Mouse (Mus musculus) layer of hippocampus, adult 11-12 months (tissue): ENCODE data around the gene Glmn.

Experiments used
- DNase-seq: peaks from one replicate; pipeline ENCODE4 v3.0.0; 2022; ENCODE audit warnings: low spot score

Glmn gene

DNA sequence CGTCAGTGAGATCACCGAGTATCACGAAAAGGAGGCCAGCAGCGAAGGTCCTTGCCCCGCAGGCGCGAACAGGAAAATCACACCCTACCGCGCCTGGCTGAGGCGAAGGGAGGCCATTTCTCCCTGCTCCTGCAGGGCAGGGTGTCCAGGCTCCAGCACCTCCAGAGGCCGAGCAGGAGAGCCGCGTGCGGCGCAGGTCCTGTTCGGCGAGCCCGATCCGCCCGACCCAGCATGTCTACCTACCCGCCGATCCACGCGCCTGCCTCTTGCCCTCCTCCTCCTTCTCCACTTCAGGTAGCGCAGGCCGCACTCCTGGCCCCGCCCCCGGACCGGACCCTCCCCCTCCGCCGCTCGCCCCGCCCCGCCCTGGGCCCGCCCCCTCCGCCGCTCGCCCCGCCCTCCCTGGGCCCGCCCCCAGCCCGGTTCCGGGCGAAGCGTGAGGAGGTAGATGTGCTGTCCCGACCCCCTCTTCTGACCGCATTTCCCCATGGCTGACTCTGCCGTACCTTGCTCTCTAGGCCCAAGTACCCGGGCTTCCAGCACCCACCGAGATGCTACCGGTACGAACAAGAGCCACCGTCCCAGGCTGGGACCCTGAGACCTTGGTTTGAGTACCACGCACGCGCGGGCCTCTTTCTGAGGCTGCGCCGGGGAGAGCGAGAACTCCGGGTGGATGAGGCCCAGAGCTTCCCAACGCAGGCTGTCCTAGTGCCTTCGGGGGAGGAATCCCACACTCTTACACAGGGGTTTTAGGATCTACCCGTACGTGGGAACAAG is at the start of gene Glmn, which contains the start of gene Rpap2:
Glmn (minus strand) TSS at position 588 of the 777 bp plus-strand sequence.
Rpap2 (plus strand) TSS at position 73 of the 777 bp plus-strand sequence.
- peak; percentile 85 for DNase-seq

DNA sequence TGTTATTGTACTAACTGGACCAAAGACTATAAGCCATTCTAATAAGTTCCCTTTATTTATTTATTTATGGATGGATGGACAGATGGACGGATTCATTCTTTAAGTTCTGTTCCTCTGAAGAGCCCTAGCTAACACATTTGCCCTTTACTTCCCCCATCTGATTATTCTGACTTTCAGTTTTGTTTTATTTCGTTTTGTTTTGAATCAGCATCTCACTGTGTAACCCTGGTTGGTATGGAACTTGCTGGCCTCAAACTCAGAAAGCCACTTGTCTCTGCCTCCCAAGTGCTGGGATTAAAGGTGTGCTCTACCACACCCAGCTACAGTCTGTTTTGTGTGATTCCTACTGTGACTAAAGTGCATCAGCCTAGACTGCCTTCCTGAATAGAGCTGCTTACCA is 48.2 kb upstream of the Glmn start:
- no peak for DNase-seq

DNA sequence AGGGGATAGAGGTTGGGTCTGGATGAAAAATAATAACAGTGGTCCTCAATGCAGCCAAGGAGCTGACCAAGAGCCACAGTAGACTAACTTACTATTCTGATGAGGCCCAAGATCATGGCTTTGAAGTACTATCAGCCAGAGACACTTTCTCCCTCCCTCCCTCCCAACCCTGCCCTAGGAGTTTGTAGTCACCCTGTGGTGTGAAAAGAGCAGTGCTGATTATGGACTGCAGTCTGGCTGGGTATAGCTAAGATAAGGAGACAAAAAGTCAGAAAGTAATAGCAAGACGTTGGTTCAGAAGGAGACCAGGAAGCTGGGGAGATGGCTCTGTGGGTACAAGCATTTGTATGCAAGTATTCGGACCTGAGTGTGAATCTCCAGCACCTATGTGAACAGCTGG is 46.9 kb upstream of the Glmn start:
- no peak for DNase-seq

DNA sequence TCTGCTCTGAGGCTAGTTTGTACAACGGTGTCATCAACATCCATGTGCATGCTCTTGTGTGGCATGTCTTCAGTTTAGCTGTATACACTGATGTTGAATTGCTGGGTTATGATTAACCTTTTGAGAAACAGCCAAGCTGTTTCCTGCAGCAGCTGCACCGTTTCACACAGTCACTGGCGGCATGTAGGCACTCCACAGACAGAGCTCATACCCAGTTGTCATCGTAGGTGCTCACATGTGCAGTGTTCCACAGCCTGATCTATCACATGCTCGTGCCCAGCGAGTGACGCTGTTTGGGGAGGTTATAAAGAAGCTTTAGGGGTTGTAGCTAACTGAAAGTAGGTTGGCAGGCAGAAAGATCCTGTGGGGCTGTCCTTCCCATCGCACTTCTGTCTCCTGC is 40.7 kb upstream of the Glmn start:
- no peak for DNase-seq

DNA sequence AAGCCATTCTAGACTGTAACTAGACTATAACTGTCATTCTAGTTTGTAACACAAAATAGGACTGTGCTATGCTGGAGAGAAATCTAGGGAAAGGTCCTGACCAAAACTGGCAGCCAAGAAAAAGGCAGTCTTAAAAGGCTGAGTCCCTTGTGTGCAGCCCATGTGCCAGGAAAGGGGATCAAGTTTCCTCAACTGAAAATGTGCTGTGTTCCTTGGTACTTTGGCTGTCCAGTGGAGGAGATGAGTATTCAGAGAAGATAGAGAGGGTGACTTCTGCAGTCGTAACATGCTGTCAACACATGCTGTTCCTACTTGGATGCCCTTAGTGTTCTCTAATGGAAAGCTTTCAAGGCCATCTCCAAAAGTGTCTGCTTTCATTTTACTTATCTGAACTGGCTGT is 39.4 kb upstream of the Glmn start:
- no peak for DNase-seq

DNA sequence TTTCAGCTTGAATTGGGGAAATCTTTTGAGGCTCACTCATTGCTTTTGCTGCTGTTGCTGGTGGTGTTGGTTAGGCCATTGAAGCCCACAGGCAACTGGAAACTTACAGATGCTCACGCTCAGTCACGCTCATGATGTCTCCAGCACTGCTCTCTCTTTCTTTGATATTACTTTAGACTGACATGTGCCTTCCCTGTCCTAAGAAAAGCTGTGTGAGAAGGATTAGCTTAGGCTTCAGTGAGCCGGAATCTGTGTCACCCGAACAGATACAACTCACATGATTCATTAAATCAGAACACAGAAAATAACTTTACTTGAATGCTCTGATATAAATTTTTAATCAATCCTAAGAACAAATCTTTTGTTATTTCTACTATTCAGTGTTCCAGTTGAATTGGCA is 36.0 kb upstream of the Glmn start:
- no peak for DNase-seq

DNA sequence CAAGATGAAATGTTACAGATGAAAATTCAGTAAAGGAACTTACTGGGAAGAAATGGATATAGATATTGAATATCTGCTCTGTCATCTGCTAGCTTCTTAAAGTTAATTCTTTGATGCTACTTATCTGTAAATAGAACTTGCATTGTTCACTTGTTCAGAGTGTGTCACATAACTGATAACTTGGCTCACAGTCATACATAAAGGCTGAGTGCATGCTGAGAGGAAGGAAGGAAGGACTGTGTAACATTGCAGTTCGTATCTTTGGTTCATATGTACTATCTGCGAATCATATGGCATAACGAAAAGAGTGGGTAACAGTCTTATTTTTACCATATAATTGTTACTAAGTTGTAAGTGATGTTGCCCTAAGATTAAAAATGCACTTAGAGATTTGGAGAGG is 23.6 kb upstream of the Glmn start:
- DNase-seq = no peak

DNA sequence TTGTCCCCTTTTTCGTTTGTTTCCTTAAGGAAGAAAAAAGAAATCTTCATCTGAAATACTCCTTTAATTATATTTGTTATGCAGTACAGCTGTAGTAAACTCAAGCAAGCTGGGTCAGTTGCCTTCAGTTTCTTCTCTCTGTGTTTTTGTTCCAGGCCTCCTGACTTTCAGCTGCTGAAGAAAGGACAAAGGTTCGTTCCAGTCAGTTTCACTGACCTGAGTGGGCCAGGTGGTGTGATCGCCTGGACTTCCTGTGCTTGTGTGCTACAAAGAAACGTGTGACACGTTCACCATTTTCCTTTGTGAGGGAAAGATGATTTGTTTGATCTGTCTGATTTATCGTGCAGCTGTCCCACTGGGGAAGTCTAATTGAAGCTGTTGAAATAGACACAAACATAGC is 20.3 kb upstream of the Glmn start:
- DNase-seq = no peak

DNA sequence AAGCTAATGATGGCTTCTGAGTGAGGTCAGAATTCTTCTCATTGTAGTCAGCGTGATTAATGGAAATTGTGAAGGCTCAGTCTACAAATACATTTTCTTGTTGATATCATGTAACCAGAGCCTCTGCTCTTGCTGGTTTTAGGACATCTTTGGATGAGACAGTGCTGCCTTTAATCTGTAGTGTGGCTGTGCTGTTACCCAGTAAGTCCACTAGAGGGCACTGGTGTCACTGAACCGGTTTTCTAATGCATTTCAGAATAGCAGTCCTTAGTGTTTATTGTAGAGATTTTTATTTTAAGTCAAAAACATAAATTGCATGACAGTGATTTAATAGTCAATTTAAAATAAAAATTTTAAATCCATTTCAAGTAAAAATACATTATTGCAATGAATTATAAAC is 13.5 kb upstream of the Glmn start:
- DNase-seq = peak; percentile 73

DNA sequence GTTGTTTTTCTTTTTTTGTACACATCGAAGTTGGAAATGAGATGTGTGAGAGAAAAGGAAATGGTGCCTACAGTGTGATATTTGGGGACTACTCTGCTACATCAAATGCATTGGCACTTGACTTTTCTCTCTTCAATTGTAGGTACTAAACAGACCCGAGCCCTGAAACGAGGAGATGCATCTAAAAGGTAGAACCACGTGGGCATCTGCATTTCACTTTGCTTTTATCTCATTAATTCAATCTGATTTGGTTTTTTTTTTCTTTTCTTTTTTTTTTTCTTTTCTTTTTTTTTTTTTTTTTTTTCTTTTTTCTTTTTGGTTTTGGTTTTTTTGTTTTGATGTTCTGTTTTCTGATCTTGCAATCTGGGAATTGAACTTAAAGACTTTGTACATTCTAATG is 692 bp upstream of the Glmn start:
- DNase-seq = no peak

DNA sequence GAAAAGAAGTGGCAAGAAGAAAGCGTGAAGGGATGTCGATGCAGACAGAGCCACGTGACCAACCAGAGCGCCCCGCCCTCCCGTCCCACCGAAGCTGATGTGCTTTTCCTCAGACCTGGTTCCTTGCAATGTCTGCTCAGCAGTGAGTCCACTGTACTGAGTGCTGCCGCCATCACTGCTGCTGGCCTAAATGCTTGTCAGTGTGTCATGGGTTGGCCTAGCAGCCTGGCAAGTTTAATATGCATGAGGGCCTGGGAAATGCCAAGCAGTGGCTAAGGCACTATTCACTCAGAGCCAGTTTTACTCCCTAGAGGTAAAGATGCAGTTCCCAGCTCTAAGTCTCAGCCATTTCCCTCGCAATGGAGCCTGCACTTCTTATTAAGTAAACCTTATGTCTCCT is 28.5 kb downstream of the Glmn start:
- DNase-seq = no peak

DNA sequence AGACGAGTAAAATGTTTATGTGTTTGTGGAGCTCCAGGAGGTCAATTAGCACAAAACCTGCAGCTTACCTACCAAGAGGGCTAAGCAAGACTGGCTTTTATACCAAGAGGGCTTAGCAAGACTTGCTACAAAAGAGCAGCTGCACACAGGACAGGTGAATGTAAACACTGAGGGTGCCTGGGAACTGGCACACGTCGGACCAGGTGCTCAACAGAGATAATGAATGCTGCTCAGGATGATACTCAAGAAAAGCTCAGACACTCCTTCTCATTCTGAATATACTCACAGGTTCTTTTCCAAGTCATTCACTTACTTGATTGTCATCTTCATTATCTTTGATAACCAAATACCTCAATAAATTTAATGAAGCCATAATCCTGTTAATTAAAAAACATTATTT is 40.7 kb downstream of the Glmn start:
- no peak for DNase-seq

DNA sequence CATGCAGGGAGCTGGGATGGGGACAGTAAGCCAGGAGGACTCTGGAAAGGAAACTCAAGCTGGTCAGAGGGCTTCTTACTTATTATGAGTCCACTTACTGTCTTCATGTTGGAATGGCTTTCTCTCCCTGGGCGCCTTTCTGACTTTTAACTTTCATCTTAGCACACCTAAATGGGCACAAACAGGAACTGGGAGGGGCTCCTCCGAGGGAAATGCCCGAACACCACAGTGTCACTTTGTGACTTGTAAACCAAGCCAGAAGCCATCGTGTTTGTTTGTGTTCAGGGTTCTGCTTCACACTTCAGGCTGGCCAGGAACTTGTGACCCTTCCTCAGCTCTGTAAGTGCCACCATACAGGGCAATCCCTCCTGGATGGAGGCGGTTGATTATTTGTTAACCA is 43.4 kb downstream of the Glmn start:
- DNase-seq = no peak

DNA sequence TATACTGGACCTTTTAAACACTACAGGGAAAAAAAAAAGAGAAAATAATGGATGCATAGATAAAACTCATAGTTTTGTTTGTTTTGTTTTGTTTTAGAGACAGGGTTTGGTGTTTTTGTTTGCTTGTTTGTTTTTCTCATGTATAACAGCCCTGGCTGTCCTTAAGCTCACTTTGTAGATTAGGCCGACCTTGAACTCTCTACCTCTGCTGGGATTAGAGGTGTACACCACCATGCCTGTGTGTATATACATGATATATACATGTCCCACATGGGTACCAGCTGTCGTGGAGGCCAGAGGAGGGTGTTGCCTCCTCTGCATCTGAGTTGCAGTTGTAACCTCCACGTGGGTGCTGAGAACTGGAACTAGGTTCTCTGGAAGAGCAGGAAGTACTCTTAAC is 49.2 kb downstream of the Glmn start:
- no peak for DNase-seq

DNA sequence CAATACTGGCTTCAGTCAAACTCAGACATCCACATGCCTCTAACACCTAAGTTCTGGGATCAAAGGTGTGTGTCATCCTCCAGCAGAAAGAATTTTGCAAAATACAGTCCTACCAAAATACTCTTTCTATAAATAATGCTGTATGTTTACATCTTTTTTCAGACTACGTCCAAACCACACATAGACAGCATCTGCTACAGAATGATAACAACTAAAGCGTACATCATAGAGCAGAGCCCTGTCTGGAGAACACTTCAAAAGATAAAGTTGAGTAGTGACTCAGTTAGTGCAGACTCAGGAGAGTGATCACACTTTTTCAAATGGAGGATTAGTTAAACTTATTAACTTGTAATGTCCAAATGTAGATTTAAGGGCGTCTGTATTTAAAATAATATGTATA is 49.7 kb downstream of the Glmn start:
- no peak for DNase-seq

DNA sequence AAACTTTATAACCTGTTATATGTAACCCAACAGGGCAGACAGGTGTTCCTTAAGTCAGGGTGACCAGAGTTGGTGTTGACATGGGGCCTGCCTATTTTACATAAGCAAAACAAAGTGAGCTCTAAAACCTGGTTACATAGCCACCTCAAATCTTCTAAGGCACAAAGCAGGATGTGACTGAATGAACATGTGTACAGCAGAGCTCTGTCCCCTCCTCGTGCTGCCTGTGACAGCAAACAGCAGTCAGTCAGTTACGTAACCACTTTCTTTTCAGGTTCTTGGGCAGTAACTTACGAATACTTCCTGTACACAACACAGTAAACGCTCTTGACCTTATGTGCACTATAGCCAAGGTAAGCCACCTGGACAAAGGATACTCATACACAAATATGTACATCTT is 51.8 kb downstream of the Glmn start:
- no peak for DNase-seq

DNA sequence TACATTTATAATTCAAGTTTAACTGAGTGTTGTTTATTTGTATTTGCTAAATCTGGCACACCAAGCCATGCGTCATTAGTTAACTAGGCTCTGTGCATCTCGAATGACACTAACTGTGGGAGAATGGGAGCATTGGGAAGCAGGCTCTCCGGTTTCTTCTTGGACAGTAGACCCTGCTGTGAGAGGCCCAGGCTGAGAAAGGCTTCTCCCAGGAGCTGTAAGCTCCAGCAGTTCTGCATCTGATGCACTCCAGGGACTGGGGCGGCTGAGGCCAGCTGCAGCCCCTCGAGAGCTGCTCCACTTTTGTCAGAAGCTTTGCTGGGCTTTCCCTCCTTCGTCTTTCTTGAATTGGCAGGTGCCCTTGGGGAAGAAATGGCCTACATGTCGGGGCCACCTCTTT is 56.0 kb downstream of the Glmn start:
- DNase-seq = no peak

DNA sequence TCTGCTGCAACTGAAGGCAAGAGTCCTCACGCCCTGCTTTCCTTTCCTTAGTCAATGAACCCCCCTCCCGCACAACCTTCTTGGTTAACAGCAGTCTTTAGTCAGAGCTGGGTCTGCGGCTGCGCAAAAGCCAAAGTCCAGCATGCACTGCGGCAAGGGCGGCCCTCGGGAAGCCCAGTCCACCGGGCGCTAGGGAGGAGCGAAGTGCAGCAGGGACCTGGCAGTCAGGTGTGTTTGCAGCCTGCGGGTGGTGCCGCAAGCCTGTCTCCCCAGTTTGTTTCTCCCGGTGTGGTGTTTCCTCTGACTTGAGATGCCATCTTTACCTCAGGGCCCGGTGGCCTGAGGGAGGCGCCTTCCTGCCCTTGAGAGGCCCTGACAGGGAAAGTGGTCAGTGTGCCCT is 63.1 kb downstream of the Glmn start, which contains the start of gene 1700028K03Rik:
1700028K03Rik (plus strand) TSS at position 129 of the 400 bp plus-strand sequence.
- DNase-seq = no peak

DNA sequence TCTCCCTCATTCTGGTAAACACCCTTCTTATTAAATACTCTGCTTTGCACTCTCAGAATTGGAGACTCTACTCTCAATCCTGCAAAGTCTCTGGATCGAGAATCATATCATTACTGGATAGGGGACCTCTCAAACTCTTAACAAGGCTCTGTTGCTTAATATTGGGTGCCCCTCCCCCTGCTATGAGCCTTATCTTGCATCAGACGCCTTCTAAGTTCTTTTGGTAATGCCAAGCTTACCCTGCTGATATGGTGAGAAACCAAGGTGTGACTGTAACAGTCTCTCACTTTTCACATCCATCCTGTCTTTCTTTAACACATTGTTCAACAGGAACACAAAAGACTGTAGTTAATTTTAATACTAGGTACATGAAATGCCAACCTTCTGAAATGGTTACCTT is 64.1 kb downstream of the Glmn start:
- no peak for DNase-seq

DNA sequence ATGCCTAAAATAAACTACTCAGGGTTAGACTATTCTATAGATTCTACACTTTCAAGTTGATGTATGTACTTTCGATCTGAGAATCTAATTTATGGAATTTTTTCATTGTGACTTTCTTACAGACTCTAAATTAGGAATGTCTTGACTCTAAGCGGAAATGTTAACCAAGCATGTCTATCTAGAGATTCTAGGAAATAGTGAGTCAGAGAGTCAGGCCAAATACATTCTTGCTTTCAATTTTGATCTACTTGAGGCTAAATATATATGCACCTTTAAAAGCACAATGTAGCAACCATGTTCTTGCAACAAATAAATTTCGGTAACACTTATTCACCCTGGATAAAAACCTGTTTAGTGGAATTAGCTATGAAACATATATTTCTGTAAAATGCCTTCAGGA is 68.8 kb downstream of the Glmn start:
- no peak for DNase-seq

DNA sequence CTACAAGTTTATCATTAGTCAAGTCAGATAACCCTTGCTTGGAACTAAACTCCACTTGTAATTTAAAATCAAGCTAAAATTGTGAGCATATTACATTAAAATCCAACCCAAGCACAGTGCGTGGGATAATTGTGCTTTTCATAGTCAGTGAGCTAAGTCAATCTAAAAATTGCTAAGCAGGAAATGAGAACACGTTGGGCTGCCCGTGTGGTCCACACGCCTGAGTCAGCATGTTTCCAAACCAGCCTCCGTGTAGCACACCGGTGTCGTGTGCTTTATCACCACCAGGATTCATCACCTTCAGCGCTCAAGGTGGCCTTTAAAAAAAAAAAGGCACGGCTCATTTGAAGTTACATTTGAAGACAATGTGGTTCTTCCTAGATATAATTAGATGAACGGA is 73.4 kb downstream of the Glmn start:
- DNase-seq = peak; percentile 36

DNA sequence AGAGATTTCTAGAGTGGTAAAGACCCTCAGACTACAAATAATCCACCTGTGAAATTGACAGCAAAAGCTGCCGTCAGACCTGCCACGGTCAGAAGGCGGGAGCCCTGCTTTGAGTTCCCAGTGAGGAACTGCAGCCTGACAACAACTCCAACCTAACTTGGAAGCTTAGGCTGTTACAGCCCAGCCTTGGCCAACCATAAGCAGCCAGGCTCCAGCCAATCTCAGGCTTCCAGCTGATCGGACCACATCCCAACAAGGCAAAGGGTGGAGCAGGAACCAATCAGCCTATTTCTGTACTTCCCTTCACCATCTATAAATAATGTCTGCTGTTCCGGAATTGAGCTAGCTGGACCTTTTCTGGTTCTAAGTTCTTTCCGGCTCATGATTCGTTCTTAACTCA is 75.8 kb downstream of the Glmn start:
- peak; percentile 56 for DNase-seq

DNA sequence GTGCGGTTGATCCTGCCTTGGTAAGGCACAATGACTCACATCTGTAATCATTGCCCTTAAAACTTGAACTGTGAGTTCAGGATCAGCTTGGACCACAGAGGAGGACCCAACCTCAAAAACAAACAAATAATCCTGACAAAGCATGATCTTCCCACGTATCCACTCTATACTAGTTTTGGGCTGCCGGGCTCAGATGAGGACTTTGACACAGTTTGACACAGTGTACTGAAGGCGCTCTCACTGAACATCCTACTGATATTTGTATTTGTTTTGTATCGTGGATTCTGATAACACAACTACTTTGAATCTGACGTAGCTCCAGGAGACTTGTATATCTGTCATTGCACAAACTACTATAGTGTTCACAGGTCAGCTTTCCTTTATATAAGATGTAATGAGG is 76.3 kb downstream of the Glmn start:
- no peak for DNase-seq

DNA sequence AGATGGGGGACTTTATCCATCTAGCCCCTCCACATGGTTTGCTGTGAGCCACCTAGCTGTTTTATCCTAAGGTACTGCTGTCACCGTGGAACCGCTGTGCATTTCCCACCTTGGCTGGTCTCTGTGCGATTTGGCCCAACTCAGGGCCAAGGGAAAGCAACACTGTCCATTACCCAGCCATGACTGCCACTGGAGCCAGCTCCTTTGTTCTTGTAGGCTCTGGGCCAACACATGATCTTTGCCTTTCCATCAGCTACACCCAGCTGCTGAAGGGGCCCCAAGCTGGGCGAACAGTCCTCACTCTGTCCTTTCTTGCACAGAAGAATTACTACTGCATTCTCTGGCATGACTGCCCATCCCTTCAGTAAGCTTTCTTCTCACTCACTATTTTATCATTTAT is 79.1 kb downstream of the Glmn start:
- no peak for DNase-seq
